Mouse (Mus musculus) olfactory bulb, adult 2 months (tissue): ENCODE results near the gene Gpr89.
A peak's percentile ranks its signal among the peaks of the same experiment; 100 is the strongest.

ENCODE experiments used
- CTCF ChIP-seq: fragments of 200-500 bp; IDR thresholded peaks from 2 replicates; pipeline ENCODE4 v1.5.1; 2012; ENCODE audit warnings: low read depth, mild to moderate bottlenecking, low read length, moderate library complexity; ENCODE audit not compliant: insufficient read depth
- POLR2A ChIP-seq: fragments of 200-500 bp; IDR thresholded peaks from 2 replicates; pipeline ENCODE4 v1.6.1; 2012; ENCODE audit warnings: mild to moderate bottlenecking, low read depth, low read length, moderate library complexity; ENCODE audit not compliant: insufficient read depth

DNA sequence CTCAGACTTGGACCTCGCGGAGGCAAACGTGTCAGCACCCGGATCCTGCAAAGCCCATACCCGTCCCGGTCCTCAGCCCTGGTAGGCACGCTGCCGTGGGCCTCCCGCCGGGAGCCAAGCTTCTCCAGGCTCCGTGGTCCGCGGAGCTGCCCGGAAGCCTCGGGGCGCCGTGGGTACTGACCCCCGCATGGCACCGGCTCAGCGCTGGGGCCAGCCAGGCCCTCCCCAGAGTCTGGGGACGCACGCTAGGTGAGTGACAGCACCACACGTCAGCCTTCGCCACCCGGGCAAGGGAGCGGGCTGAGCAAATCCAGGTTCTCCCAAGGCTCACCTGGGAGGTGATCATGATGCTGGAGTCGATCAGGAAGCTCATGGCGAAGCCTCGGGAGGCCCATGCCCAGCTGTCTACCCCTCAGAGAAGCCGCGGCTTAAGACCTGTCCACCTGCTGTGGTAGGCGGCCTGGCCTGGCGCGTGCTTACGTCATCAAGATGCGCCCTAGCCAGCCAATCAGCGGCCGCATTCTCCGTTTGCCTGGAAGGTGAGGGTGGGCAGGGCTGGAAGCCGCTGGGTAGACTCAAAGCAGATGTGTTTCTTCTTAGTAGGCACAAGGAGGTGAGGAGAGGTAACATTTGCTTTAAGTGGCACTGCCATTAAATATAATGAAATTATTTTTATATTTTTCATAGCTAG, at the start of gene Gpr89:
- TF ChIP-seq POLR2A (peak; percentile 78), CTCF (no peak)
